Mouse (Mus musculus) E14TG2a.4 (cell line): ENCODE measurements around the gene Rbbp5.

ENCODE experiments used
- CTCF ChIP-seq: conservative IDR thresholded peaks from 2 replicates; pipeline ENCODE4 v1.5.1; 2014; ENCODE audit warnings: low read length
- NANOG ChIP-seq: IDR thresholded peaks from 2 replicates; pipeline ENCODE4 v1.6.1; 2014; ENCODE audit warnings: borderline replicate concordance, low read length, mixed read lengths
- POU5F1 ChIP-seq: IDR thresholded peaks from 2 replicates; pipeline ENCODE4 v1.6.1; 2014; ENCODE audit warnings: low read length, borderline replicate concordance

- peak; percentile 70 for TF ChIP-seq CTCF
- no peak for TF ChIP-seq POU5F1
- no peak for TF ChIP-seq NANOG
These were observed 46.8 kb downstream of the Rbbp5 start for GRCm38 (mm10) chr1:132523920-132524319.
